Mouse (Mus musculus): ENCODE measurements around the gene Otulinl. TPM values are rescaled to one million over a fixed set of nuclear protein-coding genes. Genes with fewer than 3 reads are reported as not detected.

The Otulinl gene
- total RNA-seq, 2 experiments from 2014 or later = 28.3 to 29.5 TPM

GRCm38 (mm10) chr15:27683206-27683605, 1.8 kb upstream of the Otulinl start:
- intact Hi-C loops (cut with DNase I) = no loop called here
- no peak for DNase-seq (ENCODE audit: low spot score in 2 of 2)

- no peak for DNase-seq (ENCODE audit: low spot score in 2 of 2)
- intact Hi-C loops (cut with DNase I) = no loop called here
Measured at GRCm38 (mm10) chr15:27682619-27683018, 1.2 kb upstream of the Otulinl start.

GRCm38 (mm10) chr15:27680997-27681396, 382 bp downstream of the Otulinl start:
- intact Hi-C loops (cut with DNase I) = no loop called here
- no peak for DNase-seq (ENCODE audit: low spot score in 2 of 2)

- no peak for DNase-seq (ENCODE audit: low spot score in 2 of 2)
- intact Hi-C loops (cut with DNase I) = loop anchor here (5.0 kb wide), 1 partner anchor 39 kb away; no protein-coding TSS in a partner anchor
Measured at GRCm38 (mm10) chr15:27678511-27678910, 2.9 kb downstream of the Otulinl start.

- DNase-seq (ENCODE audit: low spot score in 2 of 2) = no peak
- intact Hi-C loops (cut with DNase I) = loop anchor here (5.0 kb wide), 1 partner anchor 40 kb away; no protein-coding TSS in a partner anchor
Measured at GRCm38 (mm10) chr15:27677801-27678200, 3.6 kb downstream of the Otulinl start.

- intact Hi-C loops (cut with DNase I) = loop anchor here (5.0 kb wide), 1 partner anchor 41 kb away; no protein-coding TSS in a partner anchor
- DNase-seq (ENCODE audit: low spot score in 2 of 2) = no peak
Measured at GRCm38 (mm10) chr15:27676211-27676610, 5.2 kb downstream of the Otulinl start.

GRCm38 (mm10) chr15:27675122-27675521, 6.3 kb downstream of the Otulinl start:
- intact Hi-C loops (cut with DNase I) = loop anchor here (5.0 kb wide), 1 partner anchor 42 kb away; no protein-coding TSS in a partner anchor
- DNase-seq (ENCODE audit: low spot score in 2 of 2) = no peak

- DNase-seq (ENCODE audit: low spot score in 2 of 2) = no peak
- intact Hi-C loops (cut with DNase I) = no loop called here
Measured at GRCm38 (mm10) chr15:27674041-27674440, 7.3 kb downstream of the Otulinl start.

- intact Hi-C loops (cut with DNase I) = no loop called here
- DNase-seq (ENCODE audit: low spot score in 2 of 2) = no peak
Measured at GRCm38 (mm10) chr15:27673151-27673550, 8.2 kb downstream of the Otulinl start.

- DNase-seq (ENCODE audit: low spot score in 2 of 2) = no peak
- intact Hi-C loops (cut with DNase I) = no loop called here
Measured at GRCm38 (mm10) chr15:27672259-27672658, 9.1 kb downstream of the Otulinl start.

- intact Hi-C loops (cut with DNase I) = no loop called here
- no peak for DNase-seq (ENCODE audit: low spot score in 2 of 2)
Measured at GRCm38 (mm10) chr15:27671612-27672245, 9.7 kb downstream of the Otulinl start.

- intact Hi-C loops (cut with DNase I) = no loop called here
- no peak for DNase-seq (ENCODE audit: low spot score in 2 of 2)
Measured at GRCm38 (mm10) chr15:27670708-27671107, 10.7 kb downstream of the Otulinl start.

GRCm38 (mm10) chr15:27669931-27670411, 11.4 kb downstream of the Otulinl start:
- no peak for DNase-seq (ENCODE audit: low spot score in 2 of 2)
- intact Hi-C loops (cut with DNase I) = no loop called here

GRCm38 (mm10) chr15:27669276-27669675, 12.1 kb downstream of the Otulinl start:
- peak; percentile 57 to 74 for DNase-seq (ENCODE audit: low spot score in 2 of 2)
- intact Hi-C loops (cut with DNase I) = no loop called here

- DNase-seq (ENCODE audit: low spot score in 2 of 2) = no peak
- intact Hi-C loops (cut with DNase I) = no loop called here
Measured at GRCm38 (mm10) chr15:27668557-27668956, 12.8 kb downstream of the Otulinl start.

GRCm38 (mm10) chr15:27668001-27668461, 13.3 kb downstream of the Otulinl start:
- intact Hi-C loops (cut with DNase I) = no loop called here
- DNase-seq (ENCODE audit: low spot score in 2 of 2) = no peak

GRCm38 (mm10) chr15:27666911-27667539, 14.4 kb downstream of the Otulinl start:
- DNase-seq (ENCODE audit: low spot score in 2 of 2) = no peak
- intact Hi-C loops (cut with DNase I) = no loop called here

- intact Hi-C loops (cut with DNase I) = no loop called here
- no peak for DNase-seq (ENCODE audit: low spot score in 2 of 2)
Measured at GRCm38 (mm10) chr15:27665392-27665911, 15.9 kb downstream of the Otulinl start.

- DNase-seq (ENCODE audit: low spot score in 2 of 2) = no peak
- intact Hi-C loops (cut with DNase I) = no loop called here
Measured at GRCm38 (mm10) chr15:27664126-27664525, 17.3 kb downstream of the Otulinl start.

- intact Hi-C loops (cut with DNase I) = no loop called here
- DNase-seq (ENCODE audit: low spot score in 2 of 2) = no peak
Measured at GRCm38 (mm10) chr15:27662699-27663098, 18.7 kb downstream of the Otulinl start.

- intact Hi-C loops (cut with DNase I) = no loop called here
- no peak for DNase-seq (ENCODE audit: low spot score in 2 of 2)
Measured at GRCm38 (mm10) chr15:27661696-27662095, 19.7 kb downstream of the Otulinl start.
